Mouse (Mus musculus) heart, postnatal 0 days (tissue): ENCODE results near the gene Mlycd. TPM values are rescaled to one million over a fixed set of nuclear protein-coding genes. Genes with fewer than 3 reads are reported as not detected.

Experiments
- ATAC-seq: fragments of 200-750 bp; cut with Nextera tagmentation; 2 replicates; pipeline ENCODE4 v1.8.0; 2017; ENCODE audit warnings: low read depth, moderate number of reproducible peaks, moderate library complexity; ENCODE audit not compliant: insufficient read depth
- DNase-seq: peaks from one replicate; pipeline ENCODE4 v3.0.0-alpha.2; 2016; ENCODE audit warnings: low spot score
- H3K27ac ChIP-seq: fragments of 300-500 bp; sonication (generic); 2 replicates; pipeline ENCODE4 v1.5.1; 2014; ENCODE audit warnings: low read depth, mild to moderate bottlenecking
- H3K27me3 ChIP-seq: fragments of 300-500 bp; sonication (generic); 2 replicates; pipeline ENCODE4 v1.6.1; 2014; ENCODE audit warnings: low read length, mixed read lengths; ENCODE audit not compliant: control insufficient read depth, insufficient read depth
- H3K36me3 ChIP-seq: fragments of 300-500 bp; sonication (generic); replicated peaks from 2 replicates; pipeline ENCODE4 v1.6.1; 2014; ENCODE audit warnings: low read length, mixed read lengths; ENCODE audit not compliant: control insufficient read depth, insufficient read depth
- H3K4me1 ChIP-seq: fragments of 300-500 bp; sonication (generic); 2 replicates; pipeline ENCODE4 v1.6.1; 2014; ENCODE audit warnings: antibody characterized with exemption; ENCODE audit not compliant: control insufficient read depth, insufficient read depth
- H3K4me2 ChIP-seq: fragments of 300-500 bp; sonication (generic); 2 replicates; pipeline ENCODE4 v1.6.1; 2014; ENCODE audit warnings: low read depth, mild to moderate bottlenecking, low read length, moderate library complexity
- H3K4me3 ChIP-seq: fragments of 300-500 bp; sonication (generic); 2 replicates; pipeline ENCODE4 v1.5.1; 2014; ENCODE audit warnings: low read depth, low read length
- H3K9ac ChIP-seq: fragments of 300-500 bp; sonication (generic); replicated peaks from 2 replicates; pipeline ENCODE4 v1.6.1; 2014; ENCODE audit warnings: low read depth, low read length, mixed read lengths
- H3K9me3 ChIP-seq: fragments of 300-500 bp; sonication (generic); replicated peaks from 2 replicates; pipeline ENCODE4 v1.6.1; 2016; ENCODE audit warnings: low read length; ENCODE audit not compliant: control insufficient read depth
- CTCF ChIP-seq: IDR thresholded peaks from 2 replicates; pipeline ENCODE4 v1.5.1; 2016; ENCODE audit warnings: antibody characterized with exemption, control low read depth, low read depth
- EP300 ChIP-seq: IDR thresholded peaks from 2 replicates; pipeline ENCODE4 v1.6.1; 2016; ENCODE audit warnings: antibody characterized with exemption, low read depth
- WGBS: fragments of 180-500 bp; shearing (Covaris S2); extraction: QIAGEN DNeasy Blood & Tissue Kit; methylation state at CpG from one replicate; pipeline ENCODE4 v1.1.7; 2014; 5-methylcytosine and 5-hydroxymethylcytosine counted together
- polyA plus RNA-seq: library from polyadenylated mRNA; unstranded; fragments of >200 nt; fragmentation: Nextera tagmentation; extraction: Ambion mirVana; gene quantifications from 2 replicates; pipeline ENCODE4 v1.2.1, GENCODE M21; 2015
- total RNA-seq: library from RNA; depleted of rRNA; stranded (reverse); fragments of >200 nt; gene quantifications from 2 replicates; pipeline ENCODE4 v1.2.3, GENCODE M21; 2014; ENCODE audit warnings: low replicate concordance

Mlycd gene
- total and polyA plus RNA-seq, 2 experiments from 2014 or later = 77.5 to 109 TPM

- WGBS = 92% methylated on average over 13 of the region's 13 CpGs
- DNase-seq = no peak
- no peaks in the 10 kb centered on the region for H3K9me3 ChIP-seq
- no peaks in the 10 kb centered on the region for H3K27me3 ChIP-seq
- ATAC-seq = no peak
- H3K4me1 ChIP-seq = peaks cover 10% of the 10 kb centered on the region
- H3K36me3 ChIP-seq = no peaks in the 10 kb centered on the region
- H3K9ac ChIP-seq = no peak within 1 kb of the TSS
- TF ChIP-seq EP300 = no peak
- H3K4me2 ChIP-seq = no peak within 1 kb of the TSS
- H3K4me3 ChIP-seq = no peak within 1 kb of the TSS
- H3K27ac ChIP-seq = no peak within 1 kb of the TSS
These were observed 39.0 kb downstream of the Mlycd start, which contains the start of gene Osgin1 for GRCm38 (mm10) chr8:119433582-119434174. Gene Osgin1, plus strand, starts transcription at chr8:119434124.

- Histone ChIP-seq H3K27me3 (no peaks in the 10 kb centered on the region), H3K4me2 (no peak overlapping the region), H3K4me3 (no peak overlapping the region), H3K27ac (no peak overlapping the region), H3K9ac (no peak overlapping the region), H3K9me3 (no peaks in the 10 kb centered on the region), H3K36me3 (no peaks in the 10 kb centered on the region), H3K4me1 (peaks cover 6% of the 10 kb centered on the region)
- DNase-seq (no peak), ATAC-seq (no peak)
- WGBS = 81% methylated on average over 6 of the region's 6 CpGs
- TF ChIP-seq CTCF (no peak), EP300 (no peak)
These were observed 39.9 kb downstream of the Mlycd start for GRCm38 (mm10) chr8:119434569-119434968.

GRCm38 (mm10) chr8:119435527-119435926 is 40.8 kb downstream of the Mlycd start:
- H3K4me2 ChIP-seq = no peak overlapping the region
- no peak for ATAC-seq
- 83% methylated on average over 7 of the region's 7 CpGs for WGBS

GRCm38 (mm10) chr8:119436331-119436730 is 41.7 kb downstream of the Mlycd start:
- no peaks in the 10 kb centered on the region for H3K36me3 ChIP-seq
- no peak overlapping the region; the same call in 1 of the 2 replicates for H3K27ac ChIP-seq
- WGBS = 70% methylated on average over 10 of the region's 10 CpGs
- H3K9me3 ChIP-seq = no peaks in the 10 kb centered on the region
- H3K27me3 ChIP-seq = no peaks in the 10 kb centered on the region
- TF ChIP-seq CTCF (no peak), EP300 (no peak)
- DNase-seq (no peak), ATAC-seq (0 out of 2 replicates have a peak, but pooled peaks have one; percentile 7)
- H3K9ac ChIP-seq = no peak overlapping the region
- H3K4me3 ChIP-seq = no peak overlapping the region
- peaks cover 6% of the 10 kb centered on the region for H3K4me1 ChIP-seq
- peak overlapping the region; percentile 28; the same call in 1 of the 2 replicates for H3K4me2 ChIP-seq

More at GRCm38 (mm10) chr8:119435527-119435926, 40.8 kb downstream of the Mlycd start:
- TF ChIP-seq CTCF = no peak
- TF ChIP-seq EP300 = no peak
- no peaks in the 10 kb centered on the region for H3K9me3 ChIP-seq
- H3K4me3 ChIP-seq = no peak overlapping the region
- no peaks in the 10 kb centered on the region for H3K36me3 ChIP-seq
- no peaks in the 10 kb centered on the region for H3K27me3 ChIP-seq
- no peak for DNase-seq
- no peak overlapping the region for H3K9ac ChIP-seq
- H3K4me1 ChIP-seq = peaks cover 6% of the 10 kb centered on the region
- H3K27ac ChIP-seq = no peak overlapping the region

- peak overlapping the region; percentile 28 for H3K4me2 ChIP-seq
- 15% methylated on average over 9 of the region's 9 CpGs for WGBS
- H3K9ac ChIP-seq = no peak overlapping the region
- H3K4me3 ChIP-seq = peak overlapping the region; percentile 7; the same call in 1 of the 2 replicates
- no peaks in the 10 kb centered on the region for H3K36me3 ChIP-seq
- DNase-seq (no peak), ATAC-seq (0 out of 2 replicates have a peak, but pooled peaks have one; percentile 40)
- no peak overlapping the region for H3K27ac ChIP-seq
- no peaks in the 10 kb centered on the region for H3K9me3 ChIP-seq
- peaks cover 6% of the 10 kb centered on the region for H3K4me1 ChIP-seq
- H3K27me3 ChIP-seq = no peaks in the 10 kb centered on the region
- TF ChIP-seq CTCF (no peak), EP300 (no peak)
These were observed 42.3 kb downstream of the Mlycd start for GRCm38 (mm10) chr8:119436933-119437332.

GRCm38 (mm10) chr8:119437506-119437905 is 42.8 kb downstream of the Mlycd start:
- ATAC-seq (no peak), DNase-seq (no peak)
- Histone ChIP-seq H3K36me3 (no peaks in the 10 kb centered on the region), H3K9me3 (no peaks in the 10 kb centered on the region), H3K4me1 (peaks cover 6% of the 10 kb centered on the region), H3K4me3 (peak overlapping the region; percentile 7; the same call in 1 of the 2 replicates), H3K27me3 (peaks cover 2% of the 10 kb centered on the region; the same call in 1 of the 2 replicates), H3K9ac (no peak overlapping the region), H3K27ac (no peak overlapping the region), H3K4me2 (peak overlapping the region; percentile 28)
- TF ChIP-seq EP300 (no peak), CTCF (no peak)
- 67% methylated on average over 11 of the region's 11 CpGs for WGBS
